Mouse (Mus musculus) limb, embryonic 10.5 days (tissue): ENCODE data around the gene Cebpa. TPM values are rescaled to one million over a fixed set of nuclear protein-coding genes. Genes with fewer than 3 reads are reported as not detected.

Experiments used
- DNase-seq: peaks from one replicate; pipeline ENCODE4 v3.0.0-alpha.2; 2017; ENCODE audit warnings: low spot score
- H3K27ac ChIP-seq: fragments of 300-500 bp; sonication (generic); 2 replicates; pipeline ENCODE4 v1.5.1; 2016; ENCODE audit warnings: mild to moderate bottlenecking
- H3K27me3 ChIP-seq: fragments of 300-500 bp; sonication (generic); 2 replicates; pipeline ENCODE4 v1.6.1; 2016; ENCODE audit warnings: low read depth, mild to moderate bottlenecking; ENCODE audit not compliant: poor library complexity, severe bottlenecking
- H3K36me3 ChIP-seq: fragments of 300-500 bp; sonication (generic); 2 replicates; pipeline ENCODE4 v1.6.1; 2016; ENCODE audit warnings: mild to moderate bottlenecking, moderate library complexity
- H3K4me1 ChIP-seq: fragments of 300-500 bp; sonication (generic); 2 replicates; pipeline ENCODE4 v1.6.1; 2016
- H3K4me3 ChIP-seq: fragments of 300-500 bp; sonication (generic); 2 replicates; pipeline ENCODE4 v1.5.1; 2016; ENCODE audit warnings: mild to moderate bottlenecking, moderate library complexity
- H3K9me3 ChIP-seq: fragments of 300-500 bp; sonication (generic); replicated peaks from 2 replicates; pipeline ENCODE4 v1.6.1; 2016; ENCODE audit warnings: mild to moderate bottlenecking
- WGBS: fragments of 180-500 bp; shearing (Covaris S2); methylation state at CpG from one replicate; pipeline ENCODE4 v1.1.7; 2016; 5-methylcytosine and 5-hydroxymethylcytosine counted together
- polyA plus RNA-seq: library from polyadenylated mRNA; unstranded; fragments of >200 nt; fragmentation: Nextera tagmentation; extraction: Ambion mirVana; gene quantifications from 2 replicates; pipeline ENCODE4 v1.2.1, GENCODE M21; 2016

The Cebpa gene
- polyA plus RNA-seq, 1 experiment from 2014 or later = 0.40 TPM

- Histone ChIP-seq H3K36me3 (no peaks in the 10 kb centered on the region), H3K9me3 (no peaks in the 10 kb centered on the region), H3K4me3 (no peak overlapping the region), H3K27ac (no peak overlapping the region), H3K4me1 (peaks cover 12% of the 10 kb centered on the region), H3K27me3 (0 out of 2 replicates have a peak, but pooled peaks cover 7% of the 10 kb centered on the region)
- WGBS = 30% methylated on average over 2 of the region's 2 CpGs
- no peak for DNase-seq
Measured at GRCm38 (mm10) chr7:35108046-35108445, 11.0 kb upstream of the Cebpa start.

- no peaks in the 10 kb centered on the region for H3K9me3 ChIP-seq
- WGBS = 77% methylated on average over 6 of the region's 6 CpGs
- DNase-seq = no peak
Measured at GRCm38 (mm10) chr7:35108663-35109062, 10.4 kb upstream of the Cebpa start.

GRCm38 (mm10) chr7:35113136-35113535 lies 6.0 kb upstream of the Cebpa start:
- WGBS = 38% methylated on average over 4 of the region's 4 CpGs
- DNase-seq = no peak
- H3K27me3 ChIP-seq = peaks cover 54% of the 10 kb centered on the region
- H3K9me3 ChIP-seq = no peaks in the 10 kb centered on the region
- H3K27ac ChIP-seq = no peak overlapping the region
- no peaks in the 10 kb centered on the region for H3K36me3 ChIP-seq
- H3K4me3 ChIP-seq = no peak overlapping the region
- H3K4me1 ChIP-seq = peaks cover 10% of the 10 kb centered on the region

More at GRCm38 (mm10) chr7:35108663-35109062, 10.4 kb upstream of the Cebpa start:
- Histone ChIP-seq H3K27ac (no peak overlapping the region), H3K27me3 (peaks cover 13% of the 10 kb centered on the region; the same call in 1 of the 2 replicates), H3K4me1 (peaks cover 12% of the 10 kb centered on the region), H3K4me3 (no peak overlapping the region), H3K36me3 (no peaks in the 10 kb centered on the region)

- no peak overlapping the region for H3K4me3 ChIP-seq
- no peaks in the 10 kb centered on the region for H3K36me3 ChIP-seq
- H3K27me3 ChIP-seq = peaks cover 59% of the 10 kb centered on the region
- DNase-seq = no peak
- H3K27ac ChIP-seq = no peak overlapping the region
- H3K9me3 ChIP-seq = no peaks in the 10 kb centered on the region
- WGBS = 77% methylated on average over 5 of the region's 5 CpGs
- H3K4me1 ChIP-seq = peaks cover 14% of the 10 kb centered on the region
Measured at GRCm38 (mm10) chr7:35113721-35114120, 5.4 kb upstream of the Cebpa start.

- Histone ChIP-seq H3K4me1 (peaks cover 36% of the 10 kb centered on the region), H3K27ac (no peak overlapping the region), H3K9me3 (no peaks in the 10 kb centered on the region), H3K4me3 (no peak overlapping the region), H3K27me3 (peaks cover 87% of the 10 kb centered on the region), H3K36me3 (no peaks in the 10 kb centered on the region)
- 53% methylated on average over 3 of the region's 3 CpGs for WGBS
- no peak for DNase-seq
Measured at GRCm38 (mm10) chr7:35116524-35116923, 2.6 kb upstream of the Cebpa start.

GRCm38 (mm10) chr7:35117052-35117451 lies 2.0 kb upstream of the Cebpa start:
- WGBS = 21% methylated on average over 5 of the region's 5 CpGs
- H3K4me3 ChIP-seq = no peak overlapping the region
- no peak for DNase-seq
- H3K27me3 ChIP-seq = peaks cover 92% of the 10 kb centered on the region
- H3K36me3 ChIP-seq = no peaks in the 10 kb centered on the region
- H3K4me1 ChIP-seq = peaks cover 36% of the 10 kb centered on the region
- H3K9me3 ChIP-seq = no peaks in the 10 kb centered on the region
- H3K27ac ChIP-seq = no peak overlapping the region

- H3K27ac ChIP-seq = peak overlapping the region; percentile 76
- peaks cover 36% of the 10 kb centered on the region for H3K4me1 ChIP-seq
- no peak for DNase-seq
- peaks cover 96% of the 10 kb centered on the region for H3K27me3 ChIP-seq
- no peaks in the 10 kb centered on the region for H3K9me3 ChIP-seq
- under 1% methylated on average over 25 of the region's 25 CpGs for WGBS
- peak overlapping the region; percentile 65 for H3K4me3 ChIP-seq
- H3K36me3 ChIP-seq = no peaks in the 10 kb centered on the region
Measured at GRCm38 (mm10) chr7:35117761-35118098, 1.4 kb upstream of the Cebpa start.

GRCm38 (mm10) chr7:35118099-35118781 lies 853 bp upstream of the Cebpa start:
- peak; percentile 93 for DNase-seq
- H3K36me3 ChIP-seq = no peaks in the 10 kb centered on the region
- peak overlapping the region; percentile 76 for H3K27ac ChIP-seq
- H3K9me3 ChIP-seq = no peaks in the 10 kb centered on the region
- under 1% methylated on average over 49 of the region's 49 CpGs for WGBS
- peak overlapping the region; percentile 65 for H3K4me3 ChIP-seq
- H3K27me3 ChIP-seq = peaks cover 96% of the 10 kb centered on the region
- H3K4me1 ChIP-seq = peaks cover 36% of the 10 kb centered on the region

GRCm38 (mm10) chr7:35119506-35120145 lies 533 bp downstream of the Cebpa start:
- peaks cover 98% of the 10 kb centered on the region for H3K27me3 ChIP-seq
- DNase-seq = peak; percentile 72
- peak overlapping the region; percentile 76 for H3K27ac ChIP-seq
- peaks cover 42% of the 10 kb centered on the region for H3K4me1 ChIP-seq
- under 1% methylated on average over 81 of the region's 83 CpGs for WGBS
- no peaks in the 10 kb centered on the region for H3K9me3 ChIP-seq
- H3K4me3 ChIP-seq = peak overlapping the region; percentile 65
- no peaks in the 10 kb centered on the region for H3K36me3 ChIP-seq

- peak; percentile 66 for DNase-seq
- Histone ChIP-seq H3K27me3 (peaks cover 99% of the 10 kb centered on the region), H3K4me1 (peaks cover 42% of the 10 kb centered on the region), H3K36me3 (no peaks in the 10 kb centered on the region), H3K4me3 (peak overlapping the region; percentile 65), H3K9me3 (no peaks in the 10 kb centered on the region), H3K27ac (peak overlapping the region; percentile 76; the same call in 1 of the 2 replicates)
- WGBS = under 1% methylated on average over 53 of the region's 53 CpGs
Measured at GRCm38 (mm10) chr7:35120146-35120691, 1.1 kb downstream of the Cebpa start.

GRCm38 (mm10) chr7:35121150-35121549 lies 2.1 kb downstream of the Cebpa start:
- peaks cover 99% of the 10 kb centered on the region for H3K27me3 ChIP-seq
- H3K27ac ChIP-seq = no peak overlapping the region
- WGBS = 31% methylated on average over 8 of the region's 8 CpGs
- no peaks in the 10 kb centered on the region for H3K36me3 ChIP-seq
- peaks cover 42% of the 10 kb centered on the region for H3K4me1 ChIP-seq
- no peaks in the 10 kb centered on the region for H3K9me3 ChIP-seq
- no peak for DNase-seq
- H3K4me3 ChIP-seq = 0 out of 2 replicates have a peak overlapping the region, but pooled peaks have one; percentile 65

- no peak for DNase-seq
- Histone ChIP-seq H3K4me1 (peaks cover 42% of the 10 kb centered on the region), H3K9me3 (no peaks in the 10 kb centered on the region), H3K36me3 (no peaks in the 10 kb centered on the region), H3K27ac (no peak overlapping the region), H3K4me3 (no peak overlapping the region), H3K27me3 (peaks cover 98% of the 10 kb centered on the region)
- WGBS = 43% methylated on average over 10 of the region's 10 CpGs
Measured at GRCm38 (mm10) chr7:35122401-35123320, 3.6 kb downstream of the Cebpa start.
